Mouse (Mus musculus) hindbrain, embryonic 10.5 days (tissue): ENCODE results near the gene Fam166a. TPM values are rescaled to one million over a fixed set of nuclear protein-coding genes. Genes with fewer than 3 reads are reported as not detected.

Experiments
- DNase-seq: peaks from one replicate; pipeline ENCODE4 v3.0.0-alpha.2; 2017; ENCODE audit warnings: low spot score
- H3K27ac ChIP-seq: fragments of 300-500 bp; sonication (generic); 2 replicates; pipeline ENCODE4 v1.5.1; 2016; ENCODE audit warnings: mild to moderate bottlenecking, moderate library complexity
- H3K27me3 ChIP-seq: fragments of 300-500 bp; sonication (generic); 2 replicates; pipeline ENCODE4 v1.6.1; 2016; ENCODE audit warnings: mild to moderate bottlenecking; ENCODE audit not compliant: poor library complexity, insufficient read depth, severe bottlenecking
- H3K36me3 ChIP-seq: fragments of 300-500 bp; sonication (generic); 2 replicates; pipeline ENCODE4 v1.6.1; 2016; ENCODE audit warnings: mild to moderate bottlenecking, moderate library complexity
- H3K4me1 ChIP-seq: fragments of 300-500 bp; sonication (generic); replicated peaks from 2 replicates; pipeline ENCODE4 v1.6.1; 2016; ENCODE audit warnings: mild to moderate bottlenecking
- H3K4me3 ChIP-seq: fragments of 300-500 bp; sonication (generic); 2 replicates; pipeline ENCODE4 v1.5.1; 2016; ENCODE audit warnings: mild to moderate bottlenecking, moderate library complexity
- H3K9me3 ChIP-seq: fragments of 300-500 bp; sonication (generic); 2 replicates; pipeline ENCODE4 v1.6.1; 2016; ENCODE audit warnings: mild to moderate bottlenecking, moderate library complexity
- WGBS: fragments of 180-500 bp; shearing (Covaris S2); methylation state at CpG from one replicate; pipeline ENCODE4 v1.1.7; 2016; 5-methylcytosine and 5-hydroxymethylcytosine counted together
- polyA plus RNA-seq: library from polyadenylated mRNA; unstranded; fragments of >200 nt; fragmentation: Nextera tagmentation; extraction: Ambion mirVana; gene quantifications from 2 replicates; pipeline ENCODE4 v1.2.1, GENCODE M21; 2016

Gene Fam166a
- polyA plus RNA-seq, 1 experiment from 2014 or later = not detected

DNA sequence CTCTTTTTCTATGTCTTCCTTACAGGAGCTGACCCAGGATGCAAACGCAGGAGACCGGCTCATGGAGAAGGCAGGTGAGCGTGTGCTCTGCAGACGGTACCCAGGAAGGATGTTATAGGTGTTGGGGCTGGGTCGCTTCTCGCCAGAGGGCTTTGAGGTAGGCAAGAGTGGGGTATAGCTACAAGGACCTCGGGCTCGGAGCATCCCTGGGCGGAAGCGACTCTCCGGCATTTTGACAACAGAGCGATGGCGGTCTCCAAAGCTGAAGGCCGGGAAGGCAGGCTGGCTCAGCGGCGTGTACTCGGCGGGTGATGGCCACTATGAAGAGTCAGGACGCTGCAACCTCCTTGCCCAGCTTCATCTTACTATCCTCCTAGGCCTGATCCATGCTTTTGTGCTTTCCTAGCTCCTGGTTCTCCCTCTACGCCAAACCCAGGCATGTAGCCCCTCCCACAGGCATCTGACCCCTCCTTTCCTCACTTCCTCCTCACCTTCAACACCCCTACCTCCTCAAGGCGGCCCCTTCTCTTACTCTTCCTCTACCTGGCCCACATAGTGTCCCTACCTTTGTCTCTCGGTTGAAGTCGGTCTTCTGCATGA, 5.2 kb upstream of the Fam166a start:
- Histone ChIP-seq H3K9me3 (no peaks in the 10 kb centered on the region), H3K4me3 (no peak overlapping the region), H3K27me3 (peaks cover 18% of the 10 kb centered on the region; the same call in 1 of the 2 replicates), H3K4me1 (peaks cover 28% of the 10 kb centered on the region), H3K36me3 (peaks cover 9% of the 10 kb centered on the region), H3K27ac (no peak overlapping the region)
- no peak for DNase-seq
- WGBS = 70% methylated on average over 23 of the region's 23 CpGs

DNA sequence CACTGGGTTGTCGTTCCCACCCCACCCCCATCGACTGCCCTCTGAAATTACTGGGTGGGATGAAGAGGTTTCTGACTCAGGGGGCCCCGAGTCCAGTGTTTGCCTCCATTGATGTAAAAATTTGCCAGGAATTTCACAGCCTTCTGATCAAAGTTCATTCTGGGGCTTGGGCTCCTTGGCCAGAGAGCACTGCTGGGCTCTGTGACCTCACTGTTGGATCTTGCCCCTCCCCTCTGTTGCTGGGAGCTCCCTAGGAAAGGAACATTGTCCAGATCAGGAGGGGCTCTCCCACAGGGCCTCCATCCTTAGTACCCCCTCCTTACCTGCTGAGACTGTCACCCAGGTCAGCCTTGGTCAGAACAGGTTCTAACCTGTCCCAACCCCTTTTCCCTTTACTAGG, 4.1 kb upstream of the Fam166a start, which contains the start of gene Stpg3:
Gene Stpg3 (minus strand): TSS at position 194 of the 400 bp plus-strand sequence.
- Histone ChIP-seq H3K27ac (no peak within 1 kb of the TSS), H3K4me1 (peaks cover 32% of the 10 kb centered on the region), H3K4me3 (no peak within 1 kb of the TSS), H3K27me3 (peaks cover 18% of the 10 kb centered on the region; the same call in 1 of the 2 replicates), H3K9me3 (no peaks in the 10 kb centered on the region), H3K36me3 (no peaks in the 10 kb centered on the region)
- 64% methylated on average over 3 of the region's 3 CpGs for WGBS
- no peak for DNase-seq

DNA sequence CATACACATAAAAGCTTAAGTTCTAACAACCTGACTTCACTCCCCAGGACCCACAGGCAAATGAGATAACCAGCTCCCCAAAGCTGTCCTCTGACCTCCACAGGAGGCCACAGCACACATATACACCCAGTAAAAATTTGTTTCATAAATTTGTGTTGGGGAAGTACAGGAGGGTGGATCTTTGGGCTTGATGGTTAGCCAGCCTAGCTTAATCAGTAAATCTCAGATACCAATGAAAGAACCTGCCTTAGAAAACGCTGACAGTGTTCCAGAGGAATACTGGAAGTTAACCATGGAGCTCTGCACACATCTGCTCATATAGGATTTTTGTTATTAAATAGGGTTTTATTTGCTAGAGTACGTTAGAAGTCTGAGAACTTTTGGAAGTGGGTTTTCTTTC, 879 bp upstream of the Fam166a start:
- WGBS = 73% methylated on average over 2 of the region's 2 CpGs
- Histone ChIP-seq H3K4me3 (no peak overlapping the region), H3K4me1 (peaks cover 16% of the 10 kb centered on the region), H3K27me3 (peaks cover 13% of the 10 kb centered on the region; the same call in 1 of the 2 replicates), H3K9me3 (no peaks in the 10 kb centered on the region), H3K36me3 (peaks cover 17% of the 10 kb centered on the region), H3K27ac (no peak overlapping the region)
- DNase-seq = no peak

DNA sequence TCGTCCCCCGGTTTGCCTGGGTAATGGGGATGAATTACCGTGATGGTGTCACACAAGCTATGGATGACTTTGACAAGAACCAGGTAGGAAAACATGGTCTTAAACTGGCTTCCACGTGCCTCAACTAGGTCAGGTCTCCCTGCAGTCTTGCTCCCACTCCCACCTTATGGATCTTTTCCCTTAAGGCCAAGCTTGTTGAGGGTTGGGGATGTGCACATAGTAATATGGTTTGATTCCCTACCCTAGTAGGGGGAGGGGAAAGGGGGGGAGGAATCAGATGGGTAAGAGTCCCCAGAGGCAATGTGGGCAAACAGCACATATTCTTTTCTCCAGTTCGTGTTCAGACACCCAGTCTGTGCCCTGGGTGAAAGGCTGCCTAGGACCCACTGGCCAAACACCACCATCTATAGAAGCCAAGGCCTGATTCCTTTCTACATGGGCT, 2.8 kb downstream of the Fam166a start:
- H3K4me1 ChIP-seq = peaks cover 33% of the 10 kb centered on the region
- WGBS = 73% methylated on average over 5 of the region's 5 CpGs
- no peak overlapping the region; the same call in 1 of the 2 replicates for H3K4me3 ChIP-seq
- no peaks in the 10 kb centered on the region for H3K27me3 ChIP-seq
- peaks cover 27% of the 10 kb centered on the region for H3K36me3 ChIP-seq
- no peaks in the 10 kb centered on the region for H3K9me3 ChIP-seq
- no peak for DNase-seq
- no peak overlapping the region for H3K27ac ChIP-seq

DNA sequence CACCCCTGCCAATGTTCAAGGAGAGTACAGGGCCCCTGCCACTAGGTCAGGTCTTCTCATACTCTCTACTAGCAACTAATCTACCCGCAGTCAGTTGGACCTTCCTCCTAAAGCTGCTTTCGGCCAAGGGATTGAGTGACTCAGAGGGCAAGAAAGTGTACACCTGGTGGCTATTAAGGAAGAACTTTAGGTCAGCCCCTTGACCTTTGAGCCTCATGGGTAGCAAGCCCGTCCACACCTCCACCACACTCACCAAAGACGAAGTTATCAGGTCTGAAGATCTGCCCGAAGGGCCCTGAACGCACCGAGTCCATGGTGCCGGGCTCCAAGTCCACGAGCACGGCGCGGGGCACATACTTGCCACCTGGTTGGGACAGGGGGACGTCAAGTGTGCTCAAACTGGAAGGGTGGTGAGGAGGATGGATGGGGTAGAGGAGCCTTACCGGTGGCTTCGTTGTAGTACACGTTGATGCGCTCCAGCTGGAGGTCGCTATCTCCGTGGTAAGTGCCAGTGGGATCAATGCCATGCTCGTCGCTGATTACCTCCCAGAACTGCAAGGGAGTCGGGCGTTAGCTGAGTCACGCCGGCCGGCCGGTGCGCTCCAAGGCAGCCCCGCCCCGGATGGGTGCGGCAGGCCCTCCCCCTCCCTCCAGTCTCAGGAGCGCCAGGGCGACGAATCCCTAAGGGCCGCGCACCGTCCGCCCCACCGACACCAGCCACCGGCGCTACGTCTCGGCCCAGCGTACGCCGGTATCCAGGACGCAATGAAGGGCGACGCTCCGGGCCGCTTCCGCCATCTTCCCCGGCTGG, 5.3 kb downstream of the Fam166a start:
- DNase-seq = no peak
- Histone ChIP-seq H3K36me3 (peaks cover 27% of the 10 kb centered on the region), H3K27ac (peak overlapping the region; percentile 97), H3K27me3 (no peaks in the 10 kb centered on the region), H3K4me3 (peak overlapping the region; percentile 90), H3K9me3 (no peaks in the 10 kb centered on the region), H3K4me1 (peaks cover 45% of the 10 kb centered on the region)
- WGBS = 2% methylated on average over 53 of the region's 53 CpGs

DNA sequence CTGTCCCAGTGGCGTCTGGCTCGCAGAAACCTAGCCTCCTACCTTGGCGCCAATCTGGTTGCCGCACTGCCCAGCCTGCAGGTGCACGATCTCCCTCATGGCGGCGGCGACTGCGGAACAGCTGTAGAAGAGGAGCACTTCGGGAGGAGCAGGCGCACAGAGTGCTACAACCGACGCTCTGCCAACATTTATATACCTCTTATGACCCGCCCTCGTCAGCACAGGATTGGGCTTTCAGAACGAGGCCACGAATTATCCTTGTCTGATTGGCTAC, 5.9 kb downstream of the Fam166a start, which contains the start of gene Tubb4b:
Gene Tubb4b (minus strand): TSS at position 211 of the 274 bp plus-strand sequence.
- Histone ChIP-seq H3K4me1 (peaks cover 46% of the 10 kb centered on the region), H3K27ac (peak within 1 kb of the TSS; percentile 97), H3K36me3 (peaks cover 27% of the 10 kb centered on the region), H3K4me3 (peak within 1 kb of the TSS; percentile 90), H3K9me3 (no peaks in the 10 kb centered on the region), H3K27me3 (no peaks in the 10 kb centered on the region)
- under 1% methylated on average over 17 of the region's 17 CpGs for WGBS
- DNase-seq = no peak

DNA sequence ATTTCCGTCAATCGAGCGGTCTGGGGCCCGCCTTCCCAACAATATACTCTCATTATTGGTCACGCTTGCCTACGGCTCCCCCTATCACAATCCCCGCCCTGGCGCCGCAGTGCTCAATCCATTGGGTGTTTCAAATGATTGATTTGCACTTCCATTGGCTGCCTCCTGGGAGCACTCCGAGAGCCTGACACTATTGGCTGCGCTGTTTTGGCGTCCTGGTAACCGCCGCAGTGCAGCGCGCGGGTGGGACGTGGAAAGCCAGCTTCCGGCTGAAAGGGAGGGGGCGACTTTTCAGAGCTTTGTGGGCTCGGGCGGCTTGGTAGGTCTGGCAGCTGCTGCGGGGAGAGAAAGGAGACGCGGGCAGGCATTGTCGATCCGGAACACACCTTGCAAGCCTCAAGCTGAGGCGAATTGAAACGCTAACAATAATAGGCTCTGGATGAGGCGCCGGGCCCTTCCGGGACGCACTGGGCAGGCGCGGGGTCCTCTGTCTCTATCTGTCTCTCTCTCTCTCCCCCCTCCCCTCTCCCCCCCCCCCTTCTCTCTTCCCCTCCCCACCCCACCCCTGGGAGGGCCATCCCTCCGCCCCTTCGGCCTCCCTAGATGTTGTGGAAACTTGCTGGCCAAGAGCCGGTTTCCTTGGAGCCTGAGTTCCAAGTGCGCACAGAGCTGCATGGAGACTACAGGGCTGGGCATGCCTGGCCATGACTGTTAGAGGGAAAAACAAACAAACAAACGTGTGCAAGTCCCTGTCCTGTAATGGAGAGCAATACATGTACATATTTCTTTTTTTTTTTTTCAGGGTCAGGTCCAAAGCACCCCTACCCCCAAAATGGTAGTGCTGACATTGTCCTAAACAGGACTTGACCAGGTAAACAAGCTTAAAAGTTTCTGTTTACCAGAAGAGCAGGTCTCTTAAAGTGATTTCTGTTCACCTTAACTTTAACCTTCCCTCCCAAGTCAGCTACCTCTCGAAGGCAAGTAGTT, 6.5 kb downstream of the Fam166a start:
- 3% methylated on average over 41 of the region's 41 CpGs for WGBS

DNA sequence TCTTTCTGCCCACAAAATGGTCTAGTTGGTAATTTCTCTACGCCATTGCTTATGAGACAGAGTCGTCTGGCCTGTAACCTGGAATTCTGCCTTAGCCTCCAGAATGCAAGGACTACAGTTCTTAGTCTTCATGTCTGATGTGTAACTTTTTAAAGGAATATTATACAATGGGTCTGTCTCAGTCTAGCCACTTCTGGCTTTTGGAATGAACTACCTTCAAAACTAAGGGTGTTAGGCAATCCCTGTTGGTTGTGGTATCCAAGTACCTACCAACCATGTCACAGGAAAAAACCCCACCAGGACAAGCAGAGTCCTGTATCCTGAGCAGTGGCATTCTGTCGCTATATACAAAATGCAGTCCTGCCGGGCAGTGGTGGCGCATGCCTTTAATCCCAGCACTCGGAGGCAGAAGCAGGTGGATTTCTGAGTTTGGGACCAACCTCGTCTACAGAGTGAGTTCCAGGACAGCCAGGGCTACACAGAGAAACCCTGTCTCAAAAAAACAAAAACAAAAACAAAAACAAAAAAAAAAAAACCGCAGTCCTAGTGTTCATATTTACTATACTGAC, 7.3 kb downstream of the Fam166a start:
- peak overlapping the region; percentile 97 for H3K27ac ChIP-seq
- H3K36me3 ChIP-seq = peaks cover 27% of the 10 kb centered on the region
- WGBS = 77% methylated on average over 8 of the region's 8 CpGs
- peak overlapping the region; percentile 90 for H3K4me3 ChIP-seq
- peaks cover 4% of the 10 kb centered on the region; the same call in 1 of the 2 replicates for H3K27me3 ChIP-seq
- H3K9me3 ChIP-seq = no peaks in the 10 kb centered on the region
- H3K4me1 ChIP-seq = peaks cover 46% of the 10 kb centered on the region
- DNase-seq = no peak

More for the DNA sequence above, 6.5 kb downstream of the Fam166a start:
- Histone ChIP-seq H3K4me1 (peaks cover 46% of the 10 kb centered on the region), H3K27me3 (no peaks in the 10 kb centered on the region), H3K4me3 (peak overlapping the region; percentile 90), H3K27ac (peak overlapping the region; percentile 97), H3K36me3 (peaks cover 27% of the 10 kb centered on the region), H3K9me3 (no peaks in the 10 kb centered on the region)
- DNase-seq = peak; percentile 99

DNA sequence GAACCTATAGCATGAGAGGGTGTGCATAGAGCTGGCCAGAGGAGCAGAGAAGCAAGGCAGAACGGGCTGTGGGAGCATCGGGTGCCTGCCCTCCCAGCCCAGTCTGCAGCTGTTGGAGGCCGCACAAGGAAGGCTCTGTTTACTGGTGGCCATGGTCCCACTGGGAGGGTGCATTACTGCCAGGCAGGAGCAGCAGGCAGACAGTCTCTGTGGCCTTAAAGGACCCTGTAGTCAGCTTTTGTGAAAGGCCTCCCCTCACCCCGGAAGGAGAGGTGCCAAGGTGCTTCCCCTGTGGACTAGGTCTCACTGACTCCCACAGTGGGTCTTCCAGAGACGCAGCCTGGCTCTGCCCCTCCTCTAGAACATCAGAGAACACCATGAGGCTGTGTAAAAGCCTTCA, 8.3 kb downstream of the Fam166a start:
- 83% methylated on average over 5 of the region's 5 CpGs for WGBS
- H3K27ac ChIP-seq = peak overlapping the region; percentile 64
- no peak for DNase-seq
- no peaks in the 10 kb centered on the region for H3K9me3 ChIP-seq
- peaks cover 18% of the 10 kb centered on the region for H3K36me3 ChIP-seq
- H3K27me3 ChIP-seq = peaks cover 13% of the 10 kb centered on the region; the same call in 1 of the 2 replicates
- H3K4me1 ChIP-seq = peaks cover 47% of the 10 kb centered on the region
- H3K4me3 ChIP-seq = no peak overlapping the region

DNA sequence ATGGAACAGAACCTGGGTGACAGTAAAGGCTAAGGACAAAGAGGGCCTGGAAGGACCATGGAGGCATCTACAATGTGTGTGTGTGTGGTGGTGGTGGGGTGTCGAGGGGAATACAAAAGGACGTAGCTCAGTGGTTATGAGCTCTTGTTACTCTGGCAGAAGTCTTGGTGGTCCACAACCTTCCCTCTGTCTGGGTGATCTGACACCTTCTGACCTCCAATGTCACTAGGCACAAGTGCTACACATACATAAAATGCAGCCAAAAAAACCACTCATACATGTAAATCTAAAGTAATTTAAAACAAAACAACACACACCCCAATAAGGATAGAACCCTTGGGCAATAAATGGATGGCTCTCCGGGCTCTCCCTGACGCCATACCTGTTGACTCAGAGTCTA, 8.9 kb downstream of the Fam166a start:
- DNase-seq = no peak
- Histone ChIP-seq H3K27ac (peak overlapping the region; percentile 64; the same call in 1 of the 2 replicates), H3K4me1 (peaks cover 50% of the 10 kb centered on the region), H3K9me3 (no peaks in the 10 kb centered on the region), H3K27me3 (peaks cover 18% of the 10 kb centered on the region; the same call in 1 of the 2 replicates), H3K36me3 (peaks cover 13% of the 10 kb centered on the region), H3K4me3 (no peak overlapping the region)
- WGBS = 90% methylated on average over 4 of the region's 4 CpGs

DNA sequence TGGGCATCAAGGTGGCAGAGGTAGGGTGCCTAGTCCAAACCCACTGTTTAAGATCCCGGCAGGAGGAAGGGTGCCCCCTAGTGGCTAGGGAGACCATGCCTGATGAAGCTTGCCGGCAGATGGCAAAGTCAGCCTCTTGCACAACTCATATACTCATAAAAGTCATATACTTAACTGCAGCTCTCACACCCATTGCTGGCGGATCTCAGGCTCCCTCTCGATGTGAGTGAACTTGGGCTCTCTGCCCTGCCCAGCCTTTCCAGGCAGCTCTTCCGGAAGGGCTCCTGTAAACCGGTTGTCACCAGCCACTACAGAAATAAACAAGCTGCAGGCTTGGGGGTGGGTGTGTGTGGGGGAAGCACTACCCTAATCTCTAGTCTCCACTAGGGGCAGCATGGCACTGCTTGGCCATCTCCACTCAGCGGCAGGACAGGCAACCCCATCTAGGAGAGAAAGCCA, 9.9 kb downstream of the Fam166a start:
- peak overlapping the region; percentile 43 for H3K4me3 ChIP-seq
- H3K27ac ChIP-seq = peak overlapping the region; percentile 83
- peaks cover 49% of the 10 kb centered on the region for H3K4me1 ChIP-seq
- peak; percentile 85 for DNase-seq
- peaks cover 19% of the 10 kb centered on the region; the same call in 1 of the 2 replicates for H3K27me3 ChIP-seq
- peaks cover 2% of the 10 kb centered on the region for H3K36me3 ChIP-seq
- H3K9me3 ChIP-seq = no peaks in the 10 kb centered on the region
- WGBS = under 1% methylated on average over 7 of the region's 7 CpGs

DNA sequence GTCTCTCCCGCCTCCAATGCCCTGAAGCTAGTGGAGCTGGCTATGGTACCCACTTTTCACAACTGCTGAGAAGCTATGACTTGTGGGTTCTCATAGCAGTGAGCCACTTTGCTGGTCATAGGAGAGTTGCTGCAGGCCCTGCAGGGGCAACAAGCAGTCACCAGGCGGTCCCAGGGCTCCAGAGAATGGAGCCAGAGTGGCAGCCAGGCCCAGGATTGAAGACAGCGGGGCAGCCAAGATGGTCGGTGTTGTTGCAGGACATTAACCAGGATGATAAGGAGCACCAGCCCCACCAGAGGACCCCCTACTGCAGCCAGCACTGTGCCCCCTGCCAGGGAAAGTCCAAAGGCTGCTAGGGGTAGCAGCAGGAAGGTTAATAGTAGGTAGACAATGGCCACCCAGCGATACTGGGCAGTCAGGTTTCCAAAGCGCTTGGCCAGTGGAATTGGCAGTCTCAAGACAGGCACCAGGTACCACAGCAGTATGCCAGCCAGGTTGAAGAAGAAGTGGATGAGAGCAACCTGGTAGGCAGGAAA, 10.5 kb downstream of the Fam166a start:
- H3K27ac ChIP-seq = peak overlapping the region; percentile 83
- H3K27me3 ChIP-seq = peaks cover 19% of the 10 kb centered on the region; the same call in 1 of the 2 replicates
- peaks cover 45% of the 10 kb centered on the region for H3K4me1 ChIP-seq
- 73% methylated on average over 6 of the region's 6 CpGs for WGBS
- no peaks in the 10 kb centered on the region for H3K36me3 ChIP-seq
- H3K9me3 ChIP-seq = no peaks in the 10 kb centered on the region
- peak overlapping the region; percentile 43 for H3K4me3 ChIP-seq
- DNase-seq = no peak
